Mouse (Mus musculus) heart, postnatal 4 days (tissue): ENCODE measurements around the gene Hpcal1. TPM values are rescaled to one million over a fixed set of nuclear protein-coding genes. Genes with fewer than 3 reads are reported as not detected.
"Not testable (repeated sequence)": the region's sequence is repeated elsewhere in the genome, so short reads cannot be mapped to it uniquely, and the experiment has no call there.

Experiments used
- DNase-seq: peaks from one replicate; pipeline ENCODE4 v3.0.0; 2021
- total RNA-seq, 2 experiments: library from RNA; stranded (reverse); gene quantifications; 2 replicates each; pipeline ENCODE4 v1.2.3; 2021

The Hpcal1 gene
- total RNA-seq, 2 experiments from 2014 or later = 17.9 to 19.8 TPM

- DNase-seq = peak; percentile 65
Observed at GRCm38 (mm10) chr12:17741637-17742364, 51.1 kb downstream of the Hpcal1 start.

GRCm38 (mm10) chr12:17742571-17743321 lies 52.1 kb downstream of the Hpcal1 start:
- no peak for DNase-seq

GRCm38 (mm10) chr12:17745431-17745830 lies 54.8 kb downstream of the Hpcal1 start:
- DNase-seq = no peak

- DNase-seq = peak; percentile 80
Observed at GRCm38 (mm10) chr12:17746725-17747124, 56.1 kb downstream of the Hpcal1 start.

GRCm38 (mm10) chr12:17747191-17748154 lies 56.8 kb downstream of the Hpcal1 start:
- no peak for DNase-seq

- DNase-seq = no peak
Observed at GRCm38 (mm10) chr12:17748155-17748529, 57.5 kb downstream of the Hpcal1 start.

GRCm38 (mm10) chr12:17749784-17750183 lies 59.1 kb downstream of the Hpcal1 start:
- DNase-seq = no peak

GRCm38 (mm10) chr12:17750500-17750899 lies 59.8 kb downstream of the Hpcal1 start:
- peak; percentile 61 for DNase-seq

GRCm38 (mm10) chr12:17752828-17753227 lies 62.2 kb downstream of the Hpcal1 start:
- DNase-seq = no peak

- no peak for DNase-seq
Observed at GRCm38 (mm10) chr12:17754771-17755170, 64.1 kb downstream of the Hpcal1 start.

GRCm38 (mm10) chr12:17756891-17757290 lies 66.2 kb downstream of the Hpcal1 start:
- no peak for DNase-seq

GRCm38 (mm10) chr12:17762286-17762933 lies 71.8 kb downstream of the Hpcal1 start:
- DNase-seq = no peak

- no peak for DNase-seq
Observed at GRCm38 (mm10) chr12:17763054-17763453, 72.4 kb downstream of the Hpcal1 start.

GRCm38 (mm10) chr12:17764005-17764404 lies 73.3 kb downstream of the Hpcal1 start:
- no peak for DNase-seq

GRCm38 (mm10) chr12:17767567-17767966 lies 76.9 kb downstream of the Hpcal1 start:
- not testable (repeated sequence) for DNase-seq

GRCm38 (mm10) chr12:17769476-17770172 lies 79.0 kb downstream of the Hpcal1 start:
- peak; percentile 58 for DNase-seq

- no peak for DNase-seq
Observed at GRCm38 (mm10) chr12:17770538-17770937, 79.9 kb downstream of the Hpcal1 start.

GRCm38 (mm10) chr12:17773721-17774120 lies 83.1 kb downstream of the Hpcal1 start:
- DNase-seq = peak; percentile 48

GRCm38 (mm10) chr12:17774842-17775241 lies 84.2 kb downstream of the Hpcal1 start:
- DNase-seq = not testable (repeated sequence)

- DNase-seq = peak; percentile 56
Observed at GRCm38 (mm10) chr12:17778320-17778719, 87.7 kb downstream of the Hpcal1 start.

GRCm38 (mm10) chr12:17779093-17779492 lies 88.4 kb downstream of the Hpcal1 start:
- DNase-seq = no peak
